Mouse (Mus musculus) small intestine, adult 2 months (tissue): ENCODE results near the gene Myh11.

ENCODE experiments used
- CTCF ChIP-seq: fragments of 200-500 bp; IDR thresholded peaks from 2 replicates; pipeline ENCODE4 v1.5.1; 2012; ENCODE audit warnings: low read depth, mild to moderate bottlenecking, control low read depth, inconsistent platforms, low read length, moderate library complexity, mixed read lengths; ENCODE audit not compliant: insufficient replicate concordance, insufficient read length; ENCODE audit errors: extremely low read depth
- POLR2A ChIP-seq: fragments of 200-500 bp; IDR thresholded peaks from 2 replicates; pipeline ENCODE4 v1.6.1; 2012; ENCODE audit warnings: low read depth, mild to moderate bottlenecking, control low read depth, inconsistent platforms, low read length, moderate library complexity

DNA sequence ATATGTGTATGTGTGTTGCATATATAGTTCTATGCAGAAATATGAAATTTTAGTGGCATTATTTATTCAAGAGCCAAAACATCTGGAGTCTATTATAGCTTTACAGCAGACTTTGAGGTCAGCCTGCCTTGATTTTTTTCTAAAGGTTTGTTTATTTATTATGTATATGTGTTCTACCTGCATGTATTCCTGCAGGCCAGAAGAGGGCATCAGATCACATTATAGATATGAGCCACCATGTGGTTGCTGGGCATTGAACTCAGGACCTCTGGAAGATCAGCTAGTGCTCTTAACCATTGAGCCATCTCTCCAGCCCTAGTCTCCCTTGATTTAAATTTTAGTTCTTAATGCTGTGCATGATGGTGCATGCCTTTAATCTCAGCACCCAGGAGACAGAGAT lies 143.5 kb downstream of the Myh11 start:
- TF ChIP-seq CTCF (no peak), POLR2A (no peak)
